Mouse (Mus musculus) ES-Bruce4 (cell line): ENCODE data around the gene Nanos3. TPM values are rescaled to one million over a fixed set of nuclear protein-coding genes. Genes with fewer than 3 reads are reported as not detected.
A peak's percentile ranks its signal among the peaks of the same experiment; 100 is the strongest.

Source experiments
- H3K27ac ChIP-seq: 2 replicates; pipeline ENCODE4 v1.5.1; 2012; ENCODE audit warnings: low read length, inconsistent platforms; ENCODE audit not compliant: insufficient read depth
- H3K27me3 ChIP-seq: 2 replicates; pipeline ENCODE4 v1.6.1; 2012; ENCODE audit warnings: mild to moderate bottlenecking, low read length, inconsistent platforms; ENCODE audit not compliant: control insufficient read depth, poor library complexity, insufficient read depth, severe bottlenecking
- H3K36me3 ChIP-seq: 2 replicates; pipeline ENCODE4 v1.6.1; 2012; ENCODE audit warnings: inconsistent platforms, mild to moderate bottlenecking, low read length, moderate library complexity; ENCODE audit not compliant: control insufficient read depth, poor library complexity, insufficient read depth, severe bottlenecking
- H3K4me1 ChIP-seq: one replicate; pipeline ENCODE4 v1.8.1; 2011; ENCODE audit warnings: low read length; ENCODE audit not compliant: control insufficient read depth, insufficient read depth
- H3K4me3 ChIP-seq: 2 replicates; pipeline ENCODE4 v1.5.1; 2011; ENCODE audit warnings: low read depth, mild to moderate bottlenecking, low read length
- H3K9ac ChIP-seq: 2 replicates; pipeline ENCODE4 v1.6.1; 2012; ENCODE audit warnings: low read depth, mild to moderate bottlenecking, inconsistent platforms; ENCODE audit not compliant: poor library complexity, severe bottlenecking
- H3K9me3 ChIP-seq: replicated peaks from 2 replicates; pipeline ENCODE4 v1.6.1; 2012; ENCODE audit warnings: mild to moderate bottlenecking, low read length, inconsistent platforms; ENCODE audit not compliant: control insufficient read depth, poor library complexity, insufficient read depth, severe bottlenecking
- CTCF ChIP-seq: IDR thresholded peaks from one replicate; pipeline ENCODE4 v1.8.1; 2011; ENCODE audit warnings: low read depth, low read length
- EP300 ChIP-seq: IDR thresholded peaks from 2 replicates; pipeline ENCODE4 v1.6.1; 2011; ENCODE audit warnings: low read depth, low read length; ENCODE audit not compliant: insufficient read depth
- POLR2A ChIP-seq: IDR thresholded peaks from one replicate; pipeline ENCODE4 v1.8.1; 2011; ENCODE audit warnings: low read length; ENCODE audit not compliant: insufficient read depth
- polyA plus RNA-seq: library from polyadenylated mRNA; stranded (reverse); fragments of >200 nt; gene quantifications from 2 replicates; pipeline ENCODE4 v1.2.4, GENCODE M21; 2011; ENCODE audit warnings: low read depth; ENCODE audit not compliant: missing spikeins, insufficient read depth, insufficient read length

Nanos3 gene
- polyA plus RNA-seq, 1 experiment: 3.0 TPM

DNA sequence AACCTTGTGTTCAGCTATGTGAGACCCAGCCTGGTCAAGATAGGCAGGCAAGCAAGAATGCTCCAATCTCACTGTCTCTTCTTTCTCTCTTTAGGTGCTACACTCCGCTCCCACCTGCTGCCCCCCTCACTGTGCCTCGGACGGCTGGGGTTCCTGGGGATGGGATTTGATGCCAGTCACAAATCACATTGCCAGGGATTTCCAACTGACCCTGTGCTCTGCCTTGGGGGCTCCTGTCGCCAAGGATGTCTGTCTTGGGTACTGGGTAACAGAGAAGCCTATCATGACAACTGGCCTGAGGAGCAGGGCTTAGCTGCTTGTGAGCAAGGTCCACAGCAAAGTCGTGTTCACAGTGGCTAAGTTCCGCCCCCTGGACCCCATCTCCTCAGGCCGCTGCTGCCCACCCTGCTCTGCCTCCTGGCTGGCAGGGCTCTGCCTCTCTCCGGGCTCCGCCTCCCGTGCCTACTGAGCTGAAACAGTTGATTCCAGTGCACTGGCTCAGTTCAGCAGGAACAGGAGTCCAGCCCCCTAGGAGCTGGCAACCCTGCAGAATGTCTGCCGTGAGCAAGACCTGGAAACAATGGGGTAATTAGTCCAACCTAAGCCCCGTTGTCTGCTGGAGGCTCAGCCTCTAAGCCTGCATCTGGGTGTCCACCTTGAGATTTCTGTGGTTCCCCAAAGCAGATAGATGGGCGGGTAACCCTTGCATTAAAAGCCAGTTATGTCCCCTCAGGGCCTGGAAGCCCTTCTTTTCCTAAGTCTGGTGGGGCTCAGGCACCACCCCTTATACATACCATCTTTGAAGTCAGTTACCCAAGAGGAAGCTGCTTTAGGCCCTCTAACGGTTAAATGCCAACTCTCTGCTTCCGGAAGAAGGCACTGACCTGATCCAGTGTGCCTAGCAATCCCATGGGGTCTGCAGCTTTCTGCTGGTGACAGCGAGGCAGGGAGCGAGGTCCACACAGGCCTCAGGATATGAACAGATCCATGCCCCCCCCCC, 23.7 kb upstream of the Nanos3 start:
- Histone ChIP-seq H3K27ac (peak overlapping the region; percentile 5; the same call in 1 of the 2 replicates), H3K27me3 (no peaks in the 10 kb centered on the region), H3K36me3 (peaks cover 26% of the 10 kb centered on the region), H3K4me3 (no peak overlapping the region), H3K4me1 (no peaks in the 10 kb centered on the region), H3K9me3 (no peaks in the 10 kb centered on the region), H3K9ac (no peak overlapping the region)
- TF ChIP-seq POLR2A: no peak
- no peak for TF ChIP-seq CTCF
- no peak for TF ChIP-seq EP300

DNA sequence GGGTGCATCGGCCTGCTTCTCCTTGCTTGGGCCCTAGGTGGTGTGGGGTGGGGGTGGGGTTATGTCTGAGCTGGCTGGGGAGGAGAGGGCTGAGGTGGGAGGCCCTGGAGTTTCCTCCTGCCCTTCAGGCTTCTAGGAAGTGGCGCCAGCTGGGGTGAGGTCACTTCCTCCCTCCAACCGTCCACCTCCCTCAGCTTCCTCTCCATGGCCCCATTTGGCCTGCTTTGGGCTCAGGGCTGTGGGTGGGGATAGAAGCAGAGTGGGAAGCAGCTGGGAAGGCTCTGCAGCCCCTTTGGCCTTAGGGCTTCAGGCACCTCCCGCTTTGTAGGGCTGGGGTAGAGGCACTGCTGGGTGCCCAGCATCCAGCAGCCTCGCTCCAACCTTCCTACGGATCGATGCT, 22.8 kb upstream of the Nanos3 start:
- peaks cover 24% of the 10 kb centered on the region for H3K36me3 ChIP-seq
- H3K9ac ChIP-seq: no peak overlapping the region

DNA sequence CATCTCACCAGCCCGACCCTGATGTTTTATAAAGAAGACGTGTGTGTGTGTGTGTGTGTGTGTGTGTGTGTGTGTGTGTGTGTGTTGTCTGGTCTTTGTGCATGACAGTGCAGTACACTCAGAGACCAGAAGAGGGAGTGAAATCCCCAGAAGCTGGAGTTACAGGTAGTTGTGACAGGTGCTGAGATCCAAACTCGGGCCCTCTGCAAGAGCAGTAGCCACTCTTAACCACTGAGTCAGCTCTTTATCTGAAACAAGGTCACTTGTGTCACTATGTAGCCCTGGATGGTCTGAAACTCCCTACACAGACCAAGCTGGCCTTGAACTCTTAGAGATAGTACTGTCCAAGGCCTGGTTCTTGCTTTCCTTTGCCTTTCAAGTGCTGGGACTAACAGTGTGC, 21.6 kb upstream of the Nanos3 start:
- Histone ChIP-seq H3K9me3 (no peaks in the 10 kb centered on the region), H3K27me3 (no peaks in the 10 kb centered on the region), H3K4me3 (no peak overlapping the region), H3K36me3 (peaks cover 19% of the 10 kb centered on the region), H3K27ac (no peak overlapping the region), H3K4me1 (no peaks in the 10 kb centered on the region), H3K9ac (no peak overlapping the region)
- TF ChIP-seq CTCF (no peak), POLR2A (no peak), EP300 (no peak)

More for the DNA sequence above, 22.8 kb upstream of the Nanos3 start:
- no peaks in the 10 kb centered on the region for H3K27me3 ChIP-seq
- TF ChIP-seq POLR2A: no peak
- TF ChIP-seq EP300: no peak
- no peak for TF ChIP-seq CTCF
- peak overlapping the region; percentile 5 for H3K27ac ChIP-seq
- no peak overlapping the region for H3K4me3 ChIP-seq
- H3K9me3 ChIP-seq: no peaks in the 10 kb centered on the region
- no peaks in the 10 kb centered on the region for H3K4me1 ChIP-seq

DNA sequence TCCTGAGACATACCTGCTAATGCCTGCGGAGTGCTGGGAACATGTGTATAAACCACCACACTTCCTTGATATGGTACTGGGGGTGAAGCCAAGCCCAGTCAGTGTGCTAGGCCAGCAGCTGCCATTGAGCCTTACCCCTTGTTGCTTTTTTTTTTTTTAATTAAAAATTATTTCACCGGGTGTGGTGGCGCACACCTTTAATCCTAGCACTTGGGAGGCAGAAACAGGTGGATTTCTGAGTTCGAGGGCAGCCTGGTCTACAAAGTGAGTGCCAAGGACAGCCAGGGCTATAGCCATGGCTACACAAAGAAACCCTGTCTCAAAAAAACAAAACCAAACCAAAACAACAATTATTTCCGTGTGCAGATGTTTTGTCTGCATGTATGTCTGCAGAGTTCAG, 20.1 kb upstream of the Nanos3 start:
- Histone ChIP-seq H3K4me3 (no peak overlapping the region), H3K4me1 (no peaks in the 10 kb centered on the region)
- TF ChIP-seq POLR2A: no peak
- no peak for TF ChIP-seq EP300
- TF ChIP-seq CTCF: no peak

DNA sequence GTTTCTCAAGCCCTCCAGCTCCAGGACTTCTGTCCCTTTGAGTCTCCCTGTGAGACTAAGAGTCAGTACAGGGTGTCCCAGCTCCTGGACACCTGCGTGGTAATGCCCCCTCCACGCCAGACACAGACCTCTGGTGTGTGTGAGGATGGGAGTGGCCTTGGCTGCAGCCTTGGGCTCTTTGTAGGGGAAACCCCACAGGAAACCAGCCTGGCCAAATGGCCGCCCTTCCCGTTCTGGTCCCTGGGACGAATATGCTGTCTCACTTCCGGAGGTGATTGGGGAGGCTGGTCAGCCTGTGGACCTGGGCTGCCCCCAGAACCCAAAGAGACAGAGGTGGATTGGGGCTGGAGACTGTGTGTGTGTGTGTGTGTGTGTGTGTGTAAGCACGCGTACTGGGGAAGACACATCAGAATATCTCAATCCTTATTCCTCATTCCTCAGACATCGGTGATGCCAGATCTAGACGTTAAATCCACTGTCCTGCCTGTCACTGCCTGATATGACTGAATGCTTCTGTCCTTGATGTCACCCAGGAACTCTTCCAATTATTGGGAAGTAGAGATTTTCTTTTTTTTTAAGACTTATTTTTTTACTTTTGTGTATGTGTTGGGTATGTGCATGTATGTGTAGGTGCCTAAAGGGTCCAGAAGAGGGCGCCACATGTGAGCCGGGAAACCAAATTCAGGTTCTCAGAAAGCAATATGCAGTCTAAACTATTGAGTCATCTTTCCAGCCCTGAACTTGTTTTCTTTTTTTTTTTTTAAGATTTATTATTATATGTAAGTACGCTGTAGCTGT, 19.2 kb upstream of the Nanos3 start:
- Histone ChIP-seq H3K27ac (peak overlapping the region; percentile 26), H3K4me1 (no peaks in the 10 kb centered on the region), H3K27me3 (no peaks in the 10 kb centered on the region), H3K36me3 (peaks cover 11% of the 10 kb centered on the region), H3K9ac (peak overlapping the region; percentile 96), H3K4me3 (peak overlapping the region; percentile 64), H3K9me3 (no peaks in the 10 kb centered on the region)
- no peak for TF ChIP-seq CTCF
- no peak for TF ChIP-seq EP300
- no peak for TF ChIP-seq POLR2A

More for the DNA sequence above, 20.1 kb upstream of the Nanos3 start:
- Histone ChIP-seq H3K9me3 (no peaks in the 10 kb centered on the region), H3K27me3 (no peaks in the 10 kb centered on the region), H3K9ac (no peak overlapping the region), H3K36me3 (peaks cover 11% of the 10 kb centered on the region), H3K27ac (no peak overlapping the region)
